Mouse (Mus musculus) megakaryocyte, embryonic 14.5 days (primary cell): Measurements from ENCODE around the gene Ccl9. TPM values are rescaled to one million over a fixed set of nuclear protein-coding genes. Genes with fewer than 3 reads are reported as not detected.
A peak's percentile ranks its signal among the peaks of the same experiment; 100 is the strongest.

Source experiments
- H3K27me3 ChIP-seq: replicated peaks from 2 replicates; pipeline ENCODE3; 2012; ENCODE audit warnings: inconsistent platforms
- H3K36me3 ChIP-seq: replicated peaks from 2 replicates; pipeline ENCODE3; 2012; ENCODE audit warnings: low read length, inconsistent platforms, mixed read lengths
- H3K4me1 ChIP-seq: 2 replicates; pipeline ENCODE4 v1.6.1; 2012; ENCODE audit warnings: inconsistent platforms
- H3K4me3 ChIP-seq: replicated peaks from 2 replicates; pipeline ENCODE3; 2012; ENCODE audit warnings: moderate library complexity, mild to moderate bottlenecking, inconsistent platforms
- H3K9me3 ChIP-seq: 2 replicates; pipeline ENCODE4 v1.6.1; 2012; ENCODE audit warnings: inconsistent platforms
- FLI1 ChIP-seq: IDR thresholded peaks from 2 replicates; pipeline ENCODE4 v1.6.1; 2012; ENCODE audit warnings: low read length, inconsistent platforms, mixed read lengths
- GATA1 ChIP-seq: IDR thresholded peaks from 3 replicates; pipeline ENCODE4 v1.6.1; 2012; ENCODE audit warnings: mixed read lengths, low read length, inconsistent platforms, borderline replicate concordance
- polyA plus RNA-seq: library from polyadenylated mRNA; stranded (reverse); fragments of >175 nt; gene quantifications from 2 replicates; pipeline ENCODE4 v1.2.3, GENCODE M21; 2012; ENCODE audit warnings: low replicate concordance; ENCODE audit not compliant: insufficient read depth

Ccl9 gene
- polyA plus RNA-seq, 1 experiment: 2.4 TPM

DNA sequence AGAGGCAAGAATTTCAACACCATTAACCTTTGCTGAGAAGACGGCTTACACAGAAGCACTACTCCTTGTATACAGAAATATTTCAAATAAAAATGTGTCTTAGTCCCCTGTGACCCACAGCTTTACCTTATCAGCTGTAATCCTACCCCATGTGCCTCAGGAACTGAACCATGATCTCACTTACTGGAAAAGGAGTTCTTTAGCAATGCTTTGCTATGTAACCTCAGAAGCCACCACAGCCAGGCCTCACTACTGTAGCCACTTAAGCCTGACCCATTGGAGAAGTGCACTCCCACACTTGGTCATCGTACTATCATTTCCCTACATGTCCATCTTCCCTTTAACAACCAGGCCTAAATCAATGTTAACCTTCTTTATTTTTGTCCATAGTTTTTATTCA is 22.1 kb upstream of the Ccl9 start:
- no peak for TF ChIP-seq FLI1
- no peak for TF ChIP-seq GATA1
- peaks cover 3% of the 10 kb centered on the region for H3K27me3 ChIP-seq
- H3K36me3 ChIP-seq: no peaks in the 10 kb centered on the region
- no peaks in the 10 kb centered on the region for H3K9me3 ChIP-seq
- peaks cover 16% of the 10 kb centered on the region for H3K4me1 ChIP-seq
- H3K4me3 ChIP-seq: no peak overlapping the region

DNA sequence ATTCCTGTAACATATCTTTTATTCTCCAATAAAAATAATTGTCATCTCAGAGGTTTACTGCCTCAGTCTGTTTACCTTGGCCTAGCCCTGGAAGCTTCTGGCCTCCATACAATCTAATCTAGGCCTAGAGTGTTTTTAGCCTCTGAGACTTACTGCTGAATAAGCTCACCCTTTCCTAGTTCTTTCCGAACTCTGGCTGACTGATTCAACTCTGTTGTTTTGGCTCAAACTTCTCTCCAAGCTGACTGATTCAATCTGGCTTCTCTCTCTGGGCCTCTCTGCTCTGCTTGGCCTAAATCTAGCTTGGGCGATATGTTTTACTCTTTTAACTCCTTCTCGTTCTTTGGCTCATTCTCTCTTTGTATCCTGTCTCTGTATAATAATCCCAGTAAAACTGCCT is 20.6 kb upstream of the Ccl9 start:
- Histone ChIP-seq H3K9me3 (no peaks in the 10 kb centered on the region), H3K27me3 (peaks cover 12% of the 10 kb centered on the region), H3K36me3 (no peaks in the 10 kb centered on the region), H3K4me1 (peaks cover 4% of the 10 kb centered on the region; the same call in 1 of the 2 replicates), H3K4me3 (no peak overlapping the region)
- TF ChIP-seq GATA1 (no peak), FLI1 (no peak)

DNA sequence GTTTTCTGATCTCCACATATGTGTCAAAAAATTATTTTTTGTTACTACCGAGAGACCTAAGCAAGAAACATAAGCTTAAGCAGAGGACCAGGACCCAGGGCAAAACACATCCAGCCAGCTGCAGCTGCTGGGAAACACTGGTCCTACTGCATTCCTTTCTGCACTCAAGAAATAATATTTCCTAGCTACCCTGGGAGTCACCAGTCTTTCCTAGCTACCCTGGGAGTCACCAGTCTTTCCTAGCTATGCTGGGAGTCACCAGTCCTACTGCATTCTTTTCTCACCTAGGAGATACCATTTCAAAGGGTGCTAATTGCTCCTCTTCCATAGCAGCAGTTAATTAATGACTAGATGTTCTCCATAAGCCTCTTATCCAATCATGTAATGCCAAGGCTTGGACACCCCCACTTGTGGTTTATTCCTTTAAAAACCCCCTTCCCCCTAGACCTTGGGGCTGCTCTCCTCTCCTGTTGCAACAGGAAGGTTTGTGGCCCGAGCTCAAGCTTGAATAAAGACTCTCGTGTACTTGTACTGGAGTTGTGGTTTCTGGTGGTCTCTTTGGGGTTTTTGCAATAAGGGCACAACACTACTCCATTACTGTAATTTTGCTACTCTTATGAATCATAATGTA is 19.9 kb upstream of the Ccl9 start:
- H3K4me3 ChIP-seq: no peak overlapping the region
- peaks cover 4% of the 10 kb centered on the region; the same call in 1 of the 2 replicates for H3K4me1 ChIP-seq
- no peaks in the 10 kb centered on the region for H3K9me3 ChIP-seq
- TF ChIP-seq FLI1: no peak
- TF ChIP-seq GATA1: no peak
- H3K27me3 ChIP-seq: peaks cover 12% of the 10 kb centered on the region
- H3K36me3 ChIP-seq: no peaks in the 10 kb centered on the region

DNA sequence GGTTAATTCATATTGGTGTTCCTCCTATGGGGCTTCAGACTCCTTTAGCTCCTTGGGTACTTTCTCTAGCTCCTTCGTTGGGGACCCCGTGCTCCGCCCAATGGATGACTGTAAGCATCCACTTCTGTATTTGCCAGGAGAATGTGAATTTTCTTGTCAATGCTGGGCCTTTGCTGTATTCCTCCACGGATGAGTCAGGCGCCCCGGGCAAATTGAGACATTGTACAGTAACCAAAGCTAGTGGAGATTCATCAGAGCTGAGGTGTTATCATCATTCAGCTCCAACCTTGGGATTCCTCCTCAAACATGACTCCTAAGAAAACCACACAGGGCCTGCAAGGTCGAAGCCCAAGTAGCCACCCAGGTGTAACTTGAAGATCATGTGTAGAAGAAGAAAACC is 19.4 kb upstream of the Ccl9 start:
- peaks cover 12% of the 10 kb centered on the region for H3K27me3 ChIP-seq
- H3K4me1 ChIP-seq: peaks cover 8% of the 10 kb centered on the region
- H3K36me3 ChIP-seq: no peaks in the 10 kb centered on the region
- TF ChIP-seq FLI1: no peak
- TF ChIP-seq GATA1: no peak
- H3K9me3 ChIP-seq: no peaks in the 10 kb centered on the region
- H3K4me3 ChIP-seq: no peak overlapping the region

DNA sequence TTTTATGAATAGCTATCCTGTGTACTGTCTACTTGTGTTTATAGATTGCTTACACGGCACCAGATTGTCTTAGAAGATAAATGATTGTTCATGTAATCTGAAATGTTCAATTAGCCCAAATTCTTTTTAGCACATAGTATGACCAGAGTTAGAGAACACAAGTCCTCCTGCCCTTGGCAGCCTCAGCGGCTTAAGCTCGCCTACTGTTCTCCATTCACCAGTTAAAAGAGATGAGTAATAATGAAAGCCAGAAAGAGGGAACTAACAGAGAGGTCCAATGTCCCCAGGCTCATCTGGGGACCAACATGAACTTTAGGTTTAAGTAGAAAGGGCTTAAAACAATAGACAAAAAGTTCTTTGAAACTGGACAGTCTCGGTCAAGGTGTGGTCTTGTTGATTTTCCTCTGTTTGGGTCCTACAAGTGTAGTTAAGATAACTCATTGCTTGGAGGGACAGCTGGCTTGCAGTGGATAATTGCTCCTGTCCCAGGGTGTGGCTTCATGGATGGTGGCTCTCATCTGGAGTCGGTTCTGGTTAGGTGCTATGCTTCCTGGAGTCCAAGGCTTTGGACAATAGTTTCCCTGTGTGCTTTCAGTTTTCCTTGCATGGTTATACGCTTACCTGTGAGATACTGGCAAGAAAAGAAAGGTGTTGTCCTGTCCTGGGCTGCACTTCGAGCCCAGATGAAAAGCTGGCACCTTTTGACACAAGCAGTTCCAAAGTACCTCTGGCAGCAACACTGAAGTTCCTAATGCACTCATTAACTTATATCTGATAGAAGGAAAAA is 17.4 kb upstream of the Ccl9 start:
- no peaks in the 10 kb centered on the region for H3K9me3 ChIP-seq
- TF ChIP-seq FLI1: no peak
- TF ChIP-seq GATA1: no peak
- H3K36me3 ChIP-seq: no peaks in the 10 kb centered on the region
- peaks cover 12% of the 10 kb centered on the region for H3K27me3 ChIP-seq
- H3K4me1 ChIP-seq: peaks cover 12% of the 10 kb centered on the region
- H3K4me3 ChIP-seq: no peak overlapping the region

DNA sequence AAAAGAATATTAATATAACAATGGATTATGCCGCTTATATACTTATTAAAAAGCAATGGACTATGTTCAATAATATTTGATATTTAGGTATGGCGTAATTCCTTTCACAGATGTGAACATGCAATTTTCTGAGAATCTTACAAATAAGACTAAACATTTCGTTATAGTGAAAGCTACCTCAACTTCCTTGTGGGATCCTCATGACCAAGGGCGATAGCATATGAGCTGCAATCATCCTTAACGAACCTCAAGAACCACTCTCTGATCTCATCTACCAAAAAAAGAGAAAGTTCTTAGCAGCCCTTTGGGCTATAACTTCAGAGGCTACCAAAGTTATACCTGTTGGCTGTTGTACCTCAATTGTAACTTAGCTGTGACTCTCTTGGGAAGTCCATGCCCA is 15.0 kb upstream of the Ccl9 start:
- Histone ChIP-seq H3K27me3 (peaks cover 22% of the 10 kb centered on the region), H3K4me3 (no peak overlapping the region), H3K36me3 (no peaks in the 10 kb centered on the region), H3K4me1 (peaks cover 8% of the 10 kb centered on the region), H3K9me3 (no peaks in the 10 kb centered on the region)
- TF ChIP-seq FLI1: no peak
- TF ChIP-seq GATA1: no peak

DNA sequence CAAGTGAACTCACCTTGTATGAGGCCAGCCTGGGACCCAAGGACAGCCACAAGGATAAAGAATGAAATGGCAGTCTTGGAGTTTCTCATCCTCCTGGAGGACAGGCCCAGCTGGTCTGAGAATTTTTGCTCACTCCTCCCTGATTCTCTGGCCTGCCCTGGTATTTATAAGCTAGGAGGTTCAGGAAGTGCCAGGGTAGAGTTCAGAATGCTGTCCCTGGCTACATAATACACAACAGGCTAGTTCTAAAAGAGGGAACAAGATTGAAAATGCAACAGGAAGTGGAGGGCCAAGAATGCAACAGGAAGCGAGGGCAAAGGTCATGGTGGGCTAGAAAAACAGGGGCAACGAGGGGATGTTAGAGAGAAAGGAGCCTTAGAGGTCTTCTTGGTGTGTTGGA is 14.4 kb upstream of the Ccl9 start, which contains the start of gene Ccl6:
Gene Ccl6, minus strand, starts transcription at position 235 of the 400 bp plus-strand sequence.
- TF ChIP-seq FLI1: no peak
- TF ChIP-seq GATA1: no peak
- Histone ChIP-seq H3K4me3 (peak within 1 kb of the TSS; percentile 42), H3K9me3 (no peaks in the 10 kb centered on the region), H3K36me3 (no peaks in the 10 kb centered on the region), H3K27me3 (peaks cover 25% of the 10 kb centered on the region), H3K4me1 (peaks cover 8% of the 10 kb centered on the region)

DNA sequence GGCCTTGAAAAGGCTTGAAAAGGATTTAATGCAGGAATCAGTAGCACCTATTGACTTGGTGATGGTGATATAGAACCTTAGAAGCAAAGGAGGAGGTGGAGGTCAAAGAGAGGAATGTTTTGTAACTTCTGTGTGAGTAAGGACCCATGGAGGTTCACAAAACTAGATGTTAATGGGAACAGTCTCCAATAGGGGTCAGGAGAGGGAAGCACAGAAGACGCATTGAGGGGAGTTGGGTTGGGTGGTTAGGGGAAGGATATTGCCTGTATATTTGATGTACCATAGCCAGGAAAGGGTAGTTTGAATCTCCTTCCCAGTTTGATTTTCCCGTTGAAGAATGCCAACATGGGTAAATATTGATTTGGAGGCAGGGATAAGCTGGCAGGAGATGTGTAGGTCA is 5.8 kb upstream of the Ccl9 start:
- no peak overlapping the region for H3K4me3 ChIP-seq
- peaks cover 8% of the 10 kb centered on the region for H3K9me3 ChIP-seq
- H3K36me3 ChIP-seq: no peaks in the 10 kb centered on the region
- TF ChIP-seq GATA1: no peak
- no peak for TF ChIP-seq FLI1
- H3K4me1 ChIP-seq: peaks cover 28% of the 10 kb centered on the region
- H3K27me3 ChIP-seq: peaks cover 45% of the 10 kb centered on the region

DNA sequence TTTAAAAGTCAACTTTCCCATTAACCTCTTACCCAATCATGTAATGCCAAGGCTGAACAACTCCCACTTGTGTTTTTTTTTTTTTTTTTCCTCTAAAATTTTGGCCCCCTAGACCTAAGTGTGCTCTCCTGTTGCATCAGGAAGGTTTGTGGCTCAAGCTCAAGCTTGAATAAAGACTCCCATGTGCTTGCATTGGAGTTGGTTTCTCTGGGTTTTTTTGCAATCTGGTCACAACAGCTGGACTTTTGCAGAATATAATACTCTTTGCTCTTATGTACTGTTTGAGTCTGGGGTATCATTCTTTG is 5.0 kb upstream of the Ccl9 start:
- no peak for TF ChIP-seq GATA1
- TF ChIP-seq FLI1: no peak
- Histone ChIP-seq H3K9me3 (peaks cover 8% of the 10 kb centered on the region), H3K4me3 (no peak overlapping the region), H3K27me3 (peaks cover 42% of the 10 kb centered on the region), H3K36me3 (no peaks in the 10 kb centered on the region), H3K4me1 (peaks cover 33% of the 10 kb centered on the region)
